Mouse (Mus musculus) erythroblast, embryonic 14.5 days (primary cell): Measurements from ENCODE around the gene Chst15.

Source experiments
- GATA1 ChIP-seq: IDR thresholded peaks from 2 replicates; pipeline ENCODE4 v1.6.1; 2012; ENCODE audit warnings: low read length, inconsistent platforms, mixed read lengths
- TAL1 ChIP-seq: IDR thresholded peaks from 3 replicates; pipeline ENCODE4 v1.6.1; 2012; ENCODE audit warnings: low read length, inconsistent platforms, mixed read lengths

- TF ChIP-seq TAL1 (no peak), GATA1 (no peak)
Measured at GRCm38 (mm10) chr7:132208946-132209651, 107.9 kb downstream of the Chst15 start.
